Mouse (Mus musculus) liver, embryonic 12.5 days (tissue): ENCODE data around the gene Tgm4. TPM values are rescaled to one million over a fixed set of nuclear protein-coding genes. Genes with fewer than 3 reads are reported as not detected.
A peak's percentile ranks its signal among the peaks of the same experiment; 100 is the strongest.

Experiments
- ATAC-seq: fragments of 200-750 bp; cut with Nextera tagmentation; 2 replicates; pipeline ENCODE4 v1.8.0; 2017; ENCODE audit warnings: moderate number of reproducible peaks, mild to moderate bottlenecking, moderate library complexity
- H3K27ac ChIP-seq: fragments of 300-500 bp; sonication (generic); 2 replicates; pipeline ENCODE4 v1.5.1; 2016; ENCODE audit warnings: mild to moderate bottlenecking
- H3K27me3 ChIP-seq: fragments of 300-500 bp; sonication (generic); replicated peaks from 2 replicates; pipeline ENCODE4 v1.6.1; 2016; ENCODE audit warnings: mild to moderate bottlenecking, moderate library complexity
- H3K36me3 ChIP-seq: fragments of 300-500 bp; sonication (generic); 2 replicates; pipeline ENCODE4 v1.6.1; 2016; ENCODE audit warnings: mild to moderate bottlenecking, moderate library complexity
- H3K4me1 ChIP-seq: fragments of 300-500 bp; sonication (generic); 2 replicates; pipeline ENCODE4 v1.6.1; 2016
- H3K4me2 ChIP-seq: fragments of 300-500 bp; sonication (generic); 2 replicates; pipeline ENCODE4 v1.6.1; 2016; ENCODE audit warnings: mild to moderate bottlenecking, moderate library complexity
- H3K4me3 ChIP-seq: fragments of 300-500 bp; sonication (generic); 2 replicates; pipeline ENCODE4 v1.5.1; 2016; ENCODE audit warnings: mild to moderate bottlenecking, moderate library complexity
- H3K9ac ChIP-seq: fragments of 300-500 bp; sonication (generic); 2 replicates; pipeline ENCODE4 v1.6.1; 2016; ENCODE audit warnings: mild to moderate bottlenecking, moderate library complexity
- H3K9me3 ChIP-seq: fragments of 300-500 bp; sonication (generic); replicated peaks from 2 replicates; pipeline ENCODE4 v1.6.1; 2016; ENCODE audit warnings: mild to moderate bottlenecking, moderate library complexity
- WGBS: fragments of 180-500 bp; shearing (Covaris S2); methylation state at CpG from one replicate; pipeline ENCODE4 v1.1.7; 2016; ENCODE audit not compliant: insufficient replicate concordance; 5-methylcytosine and 5-hydroxymethylcytosine counted together
- polyA plus RNA-seq: library from polyadenylated mRNA; unstranded; fragments of >200 nt; fragmentation: Nextera tagmentation; extraction: Ambion mirVana; gene quantifications from 2 replicates; pipeline ENCODE4 v1.2.1, GENCODE M21; 2016

Gene Tgm4
- polyA plus RNA-seq: 0.14 and 0.17 TPM in 2 replicates

DNA sequence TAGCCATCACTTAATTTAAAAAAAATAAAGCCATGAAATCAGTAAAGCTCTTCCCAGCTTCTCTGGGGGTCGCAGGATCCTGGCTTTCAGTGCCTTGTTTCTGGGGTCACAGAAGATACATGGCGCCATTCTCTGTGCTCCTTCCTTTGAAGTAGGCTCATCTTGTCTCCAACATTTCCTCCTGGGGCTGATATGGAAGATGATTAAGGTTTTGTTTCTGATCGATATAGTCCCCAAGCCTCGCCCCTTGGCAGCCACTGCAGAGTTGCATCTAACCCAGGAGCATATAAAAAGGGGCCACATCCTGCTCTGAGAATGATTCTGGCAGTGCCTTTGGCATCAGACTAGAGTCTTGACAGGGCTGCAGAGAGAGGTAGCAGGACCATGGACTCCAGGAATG is at the start of gene Tgm4:
Gene Tgm4, plus strand, starts transcription at position 301 of the 400 bp plus-strand sequence.
- peaks cover 6% of the 10 kb centered on the region; the same call in 1 of the 2 replicates for H3K27me3 ChIP-seq
- no peaks in the 10 kb centered on the region for H3K4me1 ChIP-seq
- H3K27ac ChIP-seq: no peak within 1 kb of the TSS
- ATAC-seq: no peak
- no peaks in the 10 kb centered on the region for H3K36me3 ChIP-seq
- H3K4me2 ChIP-seq: no peak within 1 kb of the TSS
- 61% methylated on average over 4 of the region's 4 CpGs for WGBS
- no peak within 1 kb of the TSS for H3K4me3 ChIP-seq
- H3K9me3 ChIP-seq: no peaks in the 10 kb centered on the region
- no peak within 1 kb of the TSS for H3K9ac ChIP-seq

DNA sequence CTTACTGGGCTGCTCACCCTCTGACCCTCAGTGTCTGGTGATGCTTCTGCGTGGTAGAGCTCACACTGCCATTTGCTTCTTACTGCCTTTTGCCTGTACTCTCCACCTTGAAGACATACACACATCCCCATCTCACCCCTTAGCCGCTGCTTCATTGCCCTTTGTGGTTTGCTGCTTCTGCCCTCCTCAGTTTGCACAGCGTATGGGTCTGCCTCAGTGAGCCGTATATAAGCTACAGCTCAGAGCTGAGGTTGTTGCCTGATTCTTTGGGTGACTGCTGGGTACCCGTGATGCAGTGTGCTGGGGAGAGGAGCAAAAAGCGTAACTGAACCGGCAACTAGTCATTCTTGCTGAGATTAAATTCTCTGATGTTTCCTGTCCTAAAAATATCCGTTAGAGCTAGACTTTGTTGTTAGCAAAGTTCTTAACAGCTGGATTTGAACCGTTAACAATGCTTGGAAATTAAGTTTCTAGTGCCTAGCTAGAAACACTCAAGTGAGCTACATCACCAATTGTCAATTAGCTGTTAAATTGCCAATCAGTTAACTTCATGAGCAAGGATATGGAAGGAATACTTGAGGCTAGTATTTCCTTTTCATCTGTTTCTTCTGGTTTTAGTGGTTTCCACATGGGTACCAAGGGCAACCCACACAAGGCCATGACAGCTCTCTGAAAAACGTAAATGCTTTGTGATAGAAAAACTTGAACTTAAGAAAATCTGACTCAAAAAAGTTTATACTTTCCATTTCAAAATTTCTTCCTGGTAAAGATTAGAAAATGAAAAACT is 35.9 kb upstream of the Tgm4 start:
- ATAC-seq: no peak
- H3K4me1 ChIP-seq: no peaks in the 10 kb centered on the region
- H3K4me2 ChIP-seq: no peak overlapping the region
- no peak overlapping the region for H3K9ac ChIP-seq
- no peak overlapping the region for H3K27ac ChIP-seq
- no peak overlapping the region for H3K4me3 ChIP-seq
- H3K9me3 ChIP-seq: no peaks in the 10 kb centered on the region
- H3K27me3 ChIP-seq: no peaks in the 10 kb centered on the region
- 85% methylated on average over 10 of the region's 10 CpGs for WGBS
- peaks cover 96% of the 10 kb centered on the region for H3K36me3 ChIP-seq

- Histone ChIP-seq H3K27me3 (no peaks in the 10 kb centered on the region), H3K4me2 (no peak overlapping the region), H3K4me3 (no peak overlapping the region), H3K4me1 (no peaks in the 10 kb centered on the region), H3K9ac (no peak overlapping the region), H3K36me3 (peaks cover 96% of the 10 kb centered on the region), H3K9me3 (no peaks in the 10 kb centered on the region), H3K27ac (no peak overlapping the region)
- WGBS: 87% methylated on average over 4 of the region's 4 CpGs
- no peak for ATAC-seq
Observed at GRCm38 (mm10) chr9:122999193-122999586, 35.3 kb upstream of the Tgm4 start.

DNA sequence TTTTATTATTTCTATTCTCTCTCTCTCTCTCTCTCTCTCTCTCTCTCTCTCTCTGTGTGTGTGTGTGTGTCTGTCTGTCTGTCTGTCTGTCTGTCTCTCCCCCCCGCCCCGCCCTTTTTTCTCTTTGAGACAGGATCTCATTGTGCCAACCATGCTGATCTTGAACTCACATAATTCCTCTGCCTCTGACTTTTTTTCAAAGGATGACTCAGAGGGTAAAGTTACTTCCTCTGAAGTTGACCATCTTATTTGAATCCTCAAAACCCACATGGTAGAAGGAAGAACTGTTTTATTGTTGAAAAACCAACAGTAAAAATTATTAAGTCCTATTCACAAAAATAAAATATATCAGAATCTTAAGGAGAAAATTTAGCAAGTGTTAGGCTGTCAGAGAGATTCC is 29.8 kb upstream of the Tgm4 start:
- H3K36me3 ChIP-seq: peaks cover 99% of the 10 kb centered on the region
- H3K4me2 ChIP-seq: no peak overlapping the region
- no peak for ATAC-seq
- H3K4me3 ChIP-seq: no peak overlapping the region
- H3K9me3 ChIP-seq: no peaks in the 10 kb centered on the region
- H3K4me1 ChIP-seq: no peaks in the 10 kb centered on the region
- no peak overlapping the region for H3K27ac ChIP-seq
- H3K9ac ChIP-seq: no peak overlapping the region
- 100% methylated on average over 2 of the region's 2 CpGs for WGBS
- H3K27me3 ChIP-seq: no peaks in the 10 kb centered on the region

- Histone ChIP-seq H3K27ac (no peak overlapping the region), H3K9ac (no peak overlapping the region), H3K4me3 (no peak overlapping the region), H3K27me3 (no peaks in the 10 kb centered on the region), H3K4me2 (no peak overlapping the region), H3K36me3 (peaks cover 99% of the 10 kb centered on the region), H3K9me3 (no peaks in the 10 kb centered on the region), H3K4me1 (no peaks in the 10 kb centered on the region)
- 83% methylated on average over 6 of the region's 6 CpGs for WGBS
- ATAC-seq: no peak
Observed at GRCm38 (mm10) chr9:123006071-123006470, 28.5 kb upstream of the Tgm4 start.

DNA sequence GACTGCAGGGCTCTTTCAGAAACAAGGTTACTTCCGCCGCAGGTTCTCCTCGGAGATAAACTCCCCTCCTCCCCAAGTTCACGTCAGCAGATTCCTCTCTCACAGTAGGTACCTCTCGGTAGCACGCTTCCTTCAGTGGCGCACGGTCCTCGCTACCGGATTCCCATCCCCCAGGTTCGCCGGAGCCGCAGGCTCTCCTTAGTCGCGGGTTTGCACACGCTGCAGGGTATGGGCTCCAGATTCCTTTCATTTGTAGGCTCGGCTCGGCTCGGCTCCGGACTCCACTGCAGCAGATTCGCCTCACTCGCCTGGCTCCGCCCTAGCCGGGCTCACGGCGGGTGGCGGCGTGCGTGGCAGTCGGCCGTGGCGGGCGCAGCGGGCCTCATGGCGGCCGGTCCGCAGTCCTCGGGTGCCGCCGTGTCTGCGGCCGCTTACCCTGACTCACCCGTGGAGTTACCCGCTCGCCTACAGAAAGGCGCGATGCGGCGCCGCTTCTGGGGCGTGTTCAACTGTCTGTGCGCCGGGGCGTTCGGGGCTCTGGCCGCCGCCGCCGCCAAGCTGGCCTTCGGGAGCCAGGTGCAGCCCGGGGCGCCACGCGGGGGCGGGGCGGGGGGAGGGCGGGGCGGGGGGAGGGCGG is 13.4 kb upstream of the Tgm4 start, which contains the start of gene Tmem42:
Gene Tmem42, plus strand, starts transcription at position 332 of the 637 bp plus-strand sequence.
- peaks cover 24% of the 10 kb centered on the region for H3K4me1 ChIP-seq
- H3K27ac ChIP-seq: peak within 1 kb of the TSS; percentile 90
- WGBS: under 1% methylated on average over 59 of the region's 69 CpGs
- H3K36me3 ChIP-seq: peaks cover 30% of the 10 kb centered on the region
- no peaks in the 10 kb centered on the region for H3K27me3 ChIP-seq
- peak within 1 kb of the TSS; percentile 79 for H3K4me3 ChIP-seq
- H3K4me2 ChIP-seq: peak within 1 kb of the TSS; percentile 87
- H3K9ac ChIP-seq: peak within 1 kb of the TSS; percentile 79
- H3K9me3 ChIP-seq: no peaks in the 10 kb centered on the region
- ATAC-seq: peak; percentile 91

- Histone ChIP-seq H3K4me1 (peaks cover 24% of the 10 kb centered on the region), H3K27ac (0 out of 2 replicates have a peak overlapping the region, but pooled peaks have one; percentile 30), H3K9ac (peak overlapping the region; percentile 79), H3K27me3 (no peaks in the 10 kb centered on the region), H3K9me3 (no peaks in the 10 kb centered on the region), H3K4me2 (peak overlapping the region; percentile 87), H3K36me3 (peaks cover 23% of the 10 kb centered on the region), H3K4me3 (peak overlapping the region; percentile 79)
- 31% methylated on average over 18 of the region's 24 CpGs for WGBS
- ATAC-seq: no peak
Observed at GRCm38 (mm10) chr9:123021636-123022379, 12.7 kb upstream of the Tgm4 start.

GRCm38 (mm10) chr9:123024201-123024600 is 10.3 kb upstream of the Tgm4 start:
- no peak for ATAC-seq
- 77% methylated on average over 2 of the region's 2 CpGs for WGBS
- no peak overlapping the region for H3K4me2 ChIP-seq

GRCm38 (mm10) chr9:123031496-123032246 is 2.9 kb upstream of the Tgm4 start:
- Histone ChIP-seq H3K9me3 (no peaks in the 10 kb centered on the region), H3K4me1 (no peaks in the 10 kb centered on the region), H3K4me3 (no peak overlapping the region), H3K4me2 (no peak overlapping the region), H3K27me3 (peaks cover 3% of the 10 kb centered on the region; the same call in 1 of the 2 replicates), H3K9ac (no peak overlapping the region), H3K36me3 (no peaks in the 10 kb centered on the region), H3K27ac (no peak overlapping the region)
- WGBS: 67% methylated on average over 13 of the region's 13 CpGs
- ATAC-seq: no peak

More at GRCm38 (mm10) chr9:123024201-123024600, 10.3 kb upstream of the Tgm4 start:
- Histone ChIP-seq H3K27me3 (no peaks in the 10 kb centered on the region; the same call in 1 of the 2 replicates), H3K9ac (no peak overlapping the region), H3K9me3 (no peaks in the 10 kb centered on the region), H3K4me3 (no peak overlapping the region), H3K4me1 (peaks cover 22% of the 10 kb centered on the region), H3K36me3 (0 out of 2 replicates have a peak, but pooled peaks cover 2% of the 10 kb centered on the region), H3K27ac (no peak overlapping the region)

GRCm38 (mm10) chr9:123047665-123048064 is 13.1 kb downstream of the Tgm4 start:
- Histone ChIP-seq H3K4me1 (no peaks in the 10 kb centered on the region), H3K27me3 (no peaks in the 10 kb centered on the region), H3K9ac (no peak overlapping the region), H3K36me3 (no peaks in the 10 kb centered on the region), H3K4me2 (no peak overlapping the region), H3K4me3 (no peak overlapping the region), H3K9me3 (no peaks in the 10 kb centered on the region), H3K27ac (no peak overlapping the region)
- WGBS: 53% methylated on average over 1 of the region's 1 CpGs
- no peak for ATAC-seq

GRCm38 (mm10) chr9:123058724-123059292 is 24.3 kb downstream of the Tgm4 start:
- no peak for ATAC-seq
- Histone ChIP-seq H3K36me3 (no peaks in the 10 kb centered on the region), H3K4me3 (no peak overlapping the region), H3K27ac (no peak overlapping the region), H3K9me3 (no peaks in the 10 kb centered on the region), H3K9ac (no peak overlapping the region), H3K4me2 (no peak overlapping the region), H3K4me1 (no peaks in the 10 kb centered on the region), H3K27me3 (no peaks in the 10 kb centered on the region)
